Mouse (Mus musculus): ENCODE results near the gene Stim1. TPM values are rescaled to one million over a fixed set of nuclear protein-coding genes. Genes with fewer than 3 reads are reported as not detected.
A peak's percentile ranks its signal among the peaks of the same experiment; 100 is the strongest.
"Not testable (repeated sequence)": the region's sequence is repeated elsewhere in the genome, so short reads cannot be mapped to it uniquely, and the experiment has no call there.

The Stim1 gene
- total RNA-seq, 2 experiments from 2014 or later: 156 to 196 TPM

- TF ChIP-seq CTCF (IDR thresholded peaks at IDR 0.05): no peak
- Histone ChIP-seq H3K4me3 (no peak overlapping the region), H3K27ac (peak overlapping the region; percentile 58; the same call in 1 of the 2 replicates)
- DNase-seq: no peak
- intact Hi-C loops (cut with DNase I): no loop called here
These were observed 128.7 kb downstream of the Stim1 start for GRCm38 (mm10) chr7:102396331-102396730.

- no peak overlapping the region for H3K4me3 ChIP-seq
- no peak for DNase-seq
- intact Hi-C loops (cut with DNase I): no loop called here
- TF ChIP-seq CTCF (IDR thresholded peaks at IDR 0.05): no peak
- H3K27ac ChIP-seq: no peak overlapping the region
These were observed 131.7 kb downstream of the Stim1 start for GRCm38 (mm10) chr7:102399180-102399731.

GRCm38 (mm10) chr7:102404118-102404517, 136.5 kb downstream of the Stim1 start:
- Histone ChIP-seq H3K27ac (no peak overlapping the region), H3K4me3 (no peak overlapping the region)
- 0 out of 2 replicates have a peak, but pooled peaks have one; percentile 6 for TF ChIP-seq CTCF (IDR thresholded peaks at IDR 0.05)
- intact Hi-C loops (cut with DNase I): no loop called here
- DNase-seq: no peak

GRCm38 (mm10) chr7:102407440-102407839, 139.8 kb downstream of the Stim1 start:
- TF ChIP-seq CTCF (IDR thresholded peaks at IDR 0.05): no peak
- Histone ChIP-seq H3K4me3 (no peak overlapping the region), H3K27ac (no peak overlapping the region)
- intact Hi-C loops (cut with DNase I): no loop called here
- no peak for DNase-seq

- H3K27ac ChIP-seq; intact Hi-C loops (cut with DNase I); DNase-seq; H3K4me3 ChIP-seq: not testable (repeated sequence)
These were observed 147.7 kb downstream of the Stim1 start for GRCm38 (mm10) chr7:102415272-102415671.

- intact Hi-C loops (cut with DNase I): no loop called here
- peak overlapping the region; percentile 52 for H3K27ac ChIP-seq
- no peak overlapping the region for H3K4me3 ChIP-seq
- TF ChIP-seq CTCF (IDR thresholded peaks at IDR 0.05): no peak
- no peak for DNase-seq
These were observed 148.2 kb downstream of the Stim1 start for GRCm38 (mm10) chr7:102415841-102416240.

- intact Hi-C loops (cut with DNase I): loop anchor here (1.0 kb wide), 2 partner anchors 150 to 159 kb away; partner anchors contain the start of gene Stim1
- H3K27ac ChIP-seq: peak overlapping the region; percentile 52
- DNase-seq: peak; percentile 32
- no peak overlapping the region for H3K4me3 ChIP-seq
- TF ChIP-seq CTCF (IDR thresholded peaks at IDR 0.05): peak; percentile 90
These were observed 149.8 kb downstream of the Stim1 start for GRCm38 (mm10) chr7:102417398-102417797.

- peak; percentile 53 for DNase-seq
- intact Hi-C loops (cut with DNase I): no loop called here
- no peak for TF ChIP-seq CTCF (IDR thresholded peaks at IDR 0.05)
- peak overlapping the region; percentile 61 for H3K27ac ChIP-seq
- no peak overlapping the region for H3K4me3 ChIP-seq
These were observed 154.4 kb downstream of the Stim1 start for GRCm38 (mm10) chr7:102422036-102422435.

- Histone ChIP-seq H3K27ac (no peak overlapping the region), H3K4me3 (no peak overlapping the region)
- TF ChIP-seq CTCF (IDR thresholded peaks at IDR 0.05): no peak
- no peak for DNase-seq
- intact Hi-C loops (cut with DNase I): no loop called here
These were observed 158.5 kb downstream of the Stim1 start for GRCm38 (mm10) chr7:102425933-102426685.

- Histone ChIP-seq H3K4me3 (no peak overlapping the region), H3K27ac (no peak overlapping the region)
- no peak for DNase-seq
- no peak for TF ChIP-seq CTCF (IDR thresholded peaks at IDR 0.05)
- intact Hi-C loops (cut with DNase I): no loop called here
These were observed 166.7 kb downstream of the Stim1 start for GRCm38 (mm10) chr7:102434344-102434743.

- Histone ChIP-seq H3K4me3 (peak overlapping the region; percentile 93), H3K27ac (peak overlapping the region; percentile 87)
- TF ChIP-seq CTCF (IDR thresholded peaks at IDR 0.05): no peak
- intact Hi-C loops (cut with DNase I): no loop called here
- no peak for DNase-seq
These were observed 173.4 kb downstream of the Stim1 start for GRCm38 (mm10) chr7:102440822-102441656.

- intact Hi-C loops (cut with DNase I): no loop called here
These were observed 174.2 kb downstream of the Stim1 start, which contains the start of gene Rrm1 for GRCm38 (mm10) chr7:102441657-102442391. Rrm1 (plus strand) TSS chr7:102441695.

More at GRCm38 (mm10) chr7:102441657-102442391, 174.2 kb downstream of the Stim1 start, which contains the start of gene Rrm1:
- DNase-seq: peak; percentile 95
- peak within 1 kb of the TSS; percentile 93 for H3K4me3 ChIP-seq
- TF ChIP-seq CTCF (IDR thresholded peaks at IDR 0.05): no peak
- H3K27ac ChIP-seq: peak within 1 kb of the TSS; percentile 87

Data from gastrocnemius, adult 2 months (tissue).